Mouse (Mus musculus): ENCODE measurements around the gene Mapk11.

GRCm38 (mm10) chr15:89098616-89099015 is 50.8 kb downstream of the Mapk11 start:
- no peak for TF ChIP-seq CTCF (conservative IDR thresholded peaks at IDR 0.05; ENCODE audit: insufficient read depth, insufficient read length, low read depth, low read length)
- no peak for TF ChIP-seq POLR2A (IDR thresholded peaks at IDR 0.05; ENCODE audit: low read depth, low read length)

Data from kidney, adult 2 months (tissue).